Mouse (Mus musculus) Muller cell, postnatal 12 days (primary cell): Measurements from ENCODE around the gene Cacna2d1.

Experiments used
- DNase-seq: peaks from one replicate; pipeline ENCODE4 v3.0.0-alpha.2; 2015; ENCODE audit errors: inconsistent ontology term

Gene Cacna2d1

GRCm38 (mm10) chr5:16417996-16418395 is 483.5 kb downstream of the Cacna2d1 start:
- DNase-seq, result no peak

- no peak for DNase-seq
These were observed 484.0 kb downstream of the Cacna2d1 start for GRCm38 (mm10) chr5:16418504-16418903.
